Mouse (Mus musculus): ENCODE measurements around the gene Rhob. TPM values are rescaled to one million over a fixed set of nuclear protein-coding genes. Genes with fewer than 3 reads are reported as not detected.

The Rhob gene
- total and polyA plus RNA-seq, 2 experiments from 2014 or later: 74.1 to 329 TPM

DNA sequence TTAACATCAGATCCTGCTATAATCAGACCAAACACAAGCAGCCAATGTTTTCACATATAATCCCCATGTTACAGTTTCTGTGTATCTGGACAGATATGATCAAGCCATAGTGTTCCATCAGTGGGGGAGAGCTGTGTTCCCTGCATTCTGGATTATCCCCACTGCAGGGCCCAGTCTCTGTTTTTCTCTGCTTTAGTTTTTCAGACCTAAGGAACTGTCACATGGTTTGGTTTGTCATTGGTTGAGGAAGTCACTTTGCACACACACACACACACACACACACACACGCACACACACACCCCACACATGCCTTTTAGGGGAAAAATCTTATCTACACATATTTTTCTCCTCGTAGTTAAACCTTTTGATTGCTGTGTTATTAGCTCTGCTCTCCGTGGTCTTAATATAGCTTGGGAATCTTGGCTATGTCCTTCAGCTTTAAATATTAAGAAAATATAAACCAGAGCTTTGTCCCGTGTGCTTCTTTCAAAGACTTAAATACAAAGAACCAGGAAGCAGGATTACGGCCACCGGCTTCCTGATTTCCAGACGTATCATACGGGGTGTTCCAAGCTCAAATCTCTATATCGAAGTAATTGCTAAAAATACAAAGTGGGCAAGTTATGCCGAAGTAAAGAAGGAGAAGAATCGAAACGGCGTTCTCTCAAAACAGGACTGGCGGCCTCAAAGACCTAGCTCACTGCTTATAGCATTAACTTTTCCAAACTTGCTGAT lies 1.9 kb upstream of the Rhob start:
- Histone ChIP-seq H3K36me3 (ENCODE audit: insufficient read depth, low read length) (no peaks in the 10 kb centered on the region), H3K27ac (ENCODE audit: low read depth, low read length) (no peak overlapping the region; the same call in 1 of the 2 replicates), H3K4me3 (ENCODE audit: low read depth, low read length) (no peak overlapping the region), H3K4me2 (ENCODE audit: low read depth, low read length, poor library complexity, severe bottlenecking) (no peak overlapping the region), H3K4me1 (ENCODE audit: insufficient read depth, low read length) (peaks cover 11% of the 10 kb centered on the region; the same call in 1 of the 2 replicates), H3K27me3 (ENCODE audit: insufficient read depth, low read length) (no peaks in the 10 kb centered on the region), H3K9me3 (ENCODE audit: low read length) (no peaks in the 10 kb centered on the region), H3K9ac (replicated peaks; ENCODE audit: low read length, poor library complexity, severe bottlenecking) (no peak overlapping the region)
- ATAC-seq (ENCODE audit: low FRiP score) (no peak), DNase-seq (ENCODE audit: low spot score) (no peak)
- no peak for TF ChIP-seq CTCF (IDR thresholded peaks at IDR 0.05)
- 80% methylated on average over 14 of the region's 14 CpGs for WGBS

DNA sequence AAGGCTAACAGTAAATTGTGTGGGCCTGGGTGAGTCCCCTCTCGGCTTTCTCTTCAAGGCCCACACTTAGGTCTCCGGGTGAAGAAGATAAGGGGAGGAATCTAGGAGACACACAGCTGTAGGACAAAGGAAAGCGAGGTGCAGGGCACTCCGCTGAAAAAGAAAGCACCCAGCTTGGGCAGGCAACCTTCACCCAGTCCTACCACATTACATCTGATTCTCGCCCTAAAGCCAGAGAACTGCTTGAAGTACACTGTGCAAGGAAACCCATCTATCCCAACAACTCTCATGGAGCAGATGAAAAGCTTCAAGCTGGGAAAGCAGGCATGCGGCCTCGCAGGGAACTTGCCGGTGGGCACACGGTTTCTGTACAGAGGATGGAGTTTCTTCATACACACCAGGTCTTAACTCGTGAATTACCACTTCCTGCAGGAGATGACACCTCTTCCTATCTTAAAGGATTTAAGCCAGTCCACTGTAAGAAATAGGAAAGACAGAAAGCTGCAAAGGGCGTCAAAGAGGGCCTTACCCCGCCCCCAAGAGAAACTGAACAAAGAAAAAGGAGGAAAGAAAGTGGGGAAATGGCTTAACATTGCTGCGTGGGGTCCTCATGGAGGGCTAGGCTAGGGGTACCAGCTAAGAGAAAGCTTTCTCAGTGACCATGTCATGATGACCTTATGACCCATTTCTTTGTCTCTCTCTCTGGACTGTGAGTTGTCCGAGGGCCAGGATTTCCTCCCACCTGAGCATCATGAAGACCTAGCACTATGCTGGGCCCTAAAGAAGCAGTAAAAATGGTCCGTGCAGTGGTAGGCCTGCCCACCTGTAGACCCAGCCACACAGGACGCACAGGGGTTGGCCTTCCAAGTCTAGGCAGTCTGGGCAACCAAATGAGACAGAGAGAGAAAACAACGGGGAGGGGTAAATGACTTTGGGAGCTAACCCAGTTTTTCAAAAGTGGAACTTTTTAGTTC lies 1.1 kb upstream of the Rhob start:
- H3K4me2 ChIP-seq (ENCODE audit: low read depth, low read length, poor library complexity, severe bottlenecking): peak overlapping the region; percentile 86
- 36% methylated on average over 17 of the region's 17 CpGs for WGBS
- DNase-seq (ENCODE audit: low spot score) (no peak), ATAC-seq (ENCODE audit: low FRiP score) (no peak)
- TF ChIP-seq CTCF (IDR thresholded peaks at IDR 0.05): no peak
- peak overlapping the region; percentile 96 for H3K4me3 ChIP-seq (ENCODE audit: low read depth, low read length)
- H3K9me3 ChIP-seq (ENCODE audit: low read length): no peaks in the 10 kb centered on the region
- peak overlapping the region; percentile 100 for H3K9ac ChIP-seq (replicated peaks; ENCODE audit: low read length, poor library complexity, severe bottlenecking)
- H3K4me1 ChIP-seq (ENCODE audit: insufficient read depth, low read length): peaks cover 18% of the 10 kb centered on the region; the same call in 1 of the 2 replicates
- H3K27ac ChIP-seq (ENCODE audit: low read depth, low read length): peak overlapping the region; percentile 100
- H3K27me3 ChIP-seq (ENCODE audit: insufficient read depth, low read length): no peaks in the 10 kb centered on the region
- no peaks in the 10 kb centered on the region for H3K36me3 ChIP-seq (ENCODE audit: insufficient read depth, low read length)

DNA sequence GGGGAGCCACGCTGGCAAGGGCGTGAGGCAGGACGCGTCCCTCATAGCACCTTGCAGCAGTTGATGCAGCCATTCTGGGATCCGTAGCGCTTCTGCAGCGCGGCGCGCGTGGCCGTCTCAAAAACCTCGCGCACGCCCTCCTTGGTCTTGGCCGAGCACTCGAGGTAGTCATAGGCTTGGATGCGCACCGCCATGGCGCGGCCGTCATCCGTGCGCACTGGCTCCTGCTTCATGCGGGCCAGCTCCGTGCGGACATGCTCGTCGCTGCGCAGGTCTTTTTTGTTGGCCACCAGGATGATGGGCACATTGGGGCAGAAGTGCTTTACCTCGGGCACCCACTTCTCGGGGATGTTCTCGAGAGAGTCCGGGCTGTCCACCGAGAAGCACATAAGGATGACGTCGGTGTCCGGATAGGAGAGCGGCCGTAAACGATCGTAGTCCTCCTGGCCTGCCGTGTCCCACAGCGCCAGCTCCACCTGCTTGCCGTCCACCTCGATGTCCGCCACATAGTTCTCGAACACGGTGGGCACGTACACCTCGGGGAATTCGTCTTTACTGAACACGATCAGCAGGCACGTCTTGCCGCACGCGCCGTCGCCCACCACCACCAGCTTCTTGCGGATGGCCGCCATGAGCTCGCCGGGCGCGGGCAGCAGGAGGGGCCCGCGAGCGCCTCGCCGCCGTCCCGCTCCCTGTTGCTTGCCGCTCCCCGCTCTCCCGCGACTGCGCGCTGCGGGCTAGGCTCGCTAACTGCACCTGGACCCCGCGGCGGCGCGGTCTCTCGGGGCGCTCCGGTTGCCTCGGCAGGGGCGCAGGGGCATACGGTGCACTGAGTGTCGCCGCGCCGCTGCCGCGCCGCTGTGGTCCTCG lies 573 bp downstream of the Rhob start:
- H3K9me3 ChIP-seq (ENCODE audit: low read length): no peaks in the 10 kb centered on the region
- peaks cover 19% of the 10 kb centered on the region; the same call in 1 of the 2 replicates for H3K4me1 ChIP-seq (ENCODE audit: insufficient read depth, low read length)
- no peaks in the 10 kb centered on the region for H3K36me3 ChIP-seq (ENCODE audit: insufficient read depth, low read length)
- no peaks in the 10 kb centered on the region for H3K27me3 ChIP-seq (ENCODE audit: insufficient read depth, low read length)
- peak overlapping the region; percentile 100 for H3K27ac ChIP-seq (ENCODE audit: low read depth, low read length)
- DNase-seq (ENCODE audit: low spot score) (peak; percentile 75), ATAC-seq (ENCODE audit: low FRiP score) (peak; percentile 71)
- H3K4me3 ChIP-seq (ENCODE audit: low read depth, low read length): peak overlapping the region; percentile 96
- H3K4me2 ChIP-seq (ENCODE audit: low read depth, low read length, poor library complexity, severe bottlenecking): peak overlapping the region; percentile 86
- 2% methylated on average over 97 of the region's 99 CpGs for WGBS
- H3K9ac ChIP-seq (replicated peaks; ENCODE audit: low read length, poor library complexity, severe bottlenecking): peak overlapping the region; percentile 100
- peak; percentile 6 for TF ChIP-seq CTCF (IDR thresholded peaks at IDR 0.05)

- H3K4me3 ChIP-seq (ENCODE audit: low read depth, low read length): peak overlapping the region; percentile 96
- TF ChIP-seq CTCF (IDR thresholded peaks at IDR 0.05): peak; percentile 47
- peak overlapping the region; percentile 86 for H3K4me2 ChIP-seq (ENCODE audit: low read depth, low read length, poor library complexity, severe bottlenecking)
- WGBS: under 1% methylated on average over 12 of the region's 13 CpGs
- H3K4me1 ChIP-seq (ENCODE audit: insufficient read depth, low read length): peaks cover 19% of the 10 kb centered on the region; the same call in 1 of the 2 replicates
- DNase-seq (ENCODE audit: low spot score) (peak; percentile 64), ATAC-seq (ENCODE audit: low FRiP score) (peak; percentile 3; the same call in 1 of the 2 replicates)
- peak overlapping the region; percentile 100 for H3K27ac ChIP-seq (ENCODE audit: low read depth, low read length)
- H3K9ac ChIP-seq (replicated peaks; ENCODE audit: low read length, poor library complexity, severe bottlenecking): peak overlapping the region; percentile 100
- H3K27me3 ChIP-seq (ENCODE audit: insufficient read depth, low read length): no peaks in the 10 kb centered on the region
- H3K36me3 ChIP-seq (ENCODE audit: insufficient read depth, low read length): no peaks in the 10 kb centered on the region
- no peaks in the 10 kb centered on the region for H3K9me3 ChIP-seq (ENCODE audit: low read length)
These were observed 1.2 kb downstream of the Rhob start for GRCm38 (mm10) chr12:8498591-8499000.

DNA sequence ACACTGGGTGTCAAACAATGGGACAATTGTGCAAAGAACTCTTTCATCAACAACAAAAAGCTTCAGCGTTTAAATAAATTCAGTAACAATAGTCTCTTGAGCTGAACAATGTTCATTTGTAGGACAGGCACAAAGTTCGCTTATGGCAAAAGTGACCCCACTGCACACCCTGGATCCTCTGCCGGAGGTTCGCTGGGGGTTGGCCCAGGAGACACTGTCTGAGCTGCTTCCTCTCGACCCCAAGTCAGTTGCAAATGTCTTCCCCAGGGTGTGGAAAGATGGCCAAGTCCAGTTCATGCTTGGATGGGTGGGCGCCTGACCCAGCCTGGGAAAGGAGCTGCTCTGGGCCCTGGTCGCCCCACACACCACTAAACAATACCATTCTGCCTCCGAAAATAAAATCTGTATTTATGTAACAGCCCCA lies 1.6 kb downstream of the Rhob start:
- H3K4me3 ChIP-seq (ENCODE audit: low read depth, low read length): peak overlapping the region; percentile 96

More for the DNA sequence above, 1.6 kb downstream of the Rhob start:
- Histone ChIP-seq H3K9ac (replicated peaks; ENCODE audit: low read length, poor library complexity, severe bottlenecking) (peak overlapping the region; percentile 100), H3K36me3 (ENCODE audit: insufficient read depth, low read length) (no peaks in the 10 kb centered on the region), H3K27me3 (ENCODE audit: insufficient read depth, low read length) (no peaks in the 10 kb centered on the region), H3K9me3 (ENCODE audit: low read length) (no peaks in the 10 kb centered on the region), H3K4me2 (ENCODE audit: low read depth, low read length, poor library complexity, severe bottlenecking) (peak overlapping the region; percentile 86), H3K27ac (ENCODE audit: low read depth, low read length) (0 out of 2 replicates have a peak overlapping the region, but pooled peaks have one; percentile 28), H3K4me1 (ENCODE audit: insufficient read depth, low read length) (peaks cover 19% of the 10 kb centered on the region; the same call in 1 of the 2 replicates)
- DNase-seq (ENCODE audit: low spot score): peak; percentile 21
- ATAC-seq (ENCODE audit: low FRiP score): no peak
- WGBS: 3% methylated on average over 8 of the region's 8 CpGs
- TF ChIP-seq CTCF (IDR thresholded peaks at IDR 0.05): no peak
